Mouse (Mus musculus) adipocyte (in vitro differentiated cells): Measurements from ENCODE around the gene Stim1.
"Not testable (repeated sequence)": the region's sequence is repeated elsewhere in the genome, so short reads cannot be mapped to it uniquely, and the experiment has no call there.

Experiments
- DNase-seq: peaks from one replicate; pipeline ENCODE4 v3.0.0-alpha.2; 2016; ENCODE audit warnings: low spot score

The Stim1 gene

GRCm38 (mm10) chr7:102249531-102249895 lies 18.1 kb upstream of the Stim1 start:
- DNase-seq, result peak; percentile 34

- DNase-seq, result peak; percentile 67
Measured at GRCm38 (mm10) chr7:102249896-102250630, 17.5 kb upstream of the Stim1 start.

GRCm38 (mm10) chr7:102250631-102251214 lies 16.9 kb upstream of the Stim1 start:
- DNase-seq, result peak; percentile 82

- DNase-seq, result no peak
Measured at GRCm38 (mm10) chr7:102253631-102254030, 14.0 kb upstream of the Stim1 start.

- no peak for DNase-seq
Measured at GRCm38 (mm10) chr7:102255954-102256353, 11.7 kb upstream of the Stim1 start, which contains the start of gene Rhog. Gene Rhog (minus strand): TSS chr7:102256054.

GRCm38 (mm10) chr7:102256636-102257035 lies 11.0 kb upstream of the Stim1 start:
- DNase-seq, result no peak

- DNase-seq, result peak; percentile 82
Measured at GRCm38 (mm10) chr7:102258189-102258588, 9.4 kb upstream of the Stim1 start.

GRCm38 (mm10) chr7:102258753-102259152 lies 8.9 kb upstream of the Stim1 start:
- DNase-seq, result no peak

GRCm38 (mm10) chr7:102259716-102260479 lies 7.7 kb upstream of the Stim1 start:
- no peak for DNase-seq

GRCm38 (mm10) chr7:102260518-102260917 lies 7.1 kb upstream of the Stim1 start:
- DNase-seq, result no peak

- no peak for DNase-seq
Measured at GRCm38 (mm10) chr7:102263020-102263419, 4.6 kb upstream of the Stim1 start.

- not testable (repeated sequence) for DNase-seq
Measured at GRCm38 (mm10) chr7:102266021-102266400, 1.6 kb upstream of the Stim1 start.

GRCm38 (mm10) chr7:102266401-102267042 lies 1.1 kb upstream of the Stim1 start:
- DNase-seq, result no peak

GRCm38 (mm10) chr7:102267113-102267579 lies 460 bp upstream of the Stim1 start:
- peak; percentile 90 for DNase-seq

- no peak for DNase-seq
Measured at GRCm38 (mm10) chr7:102268395-102268748, 766 bp downstream of the Stim1 start.

- no peak for DNase-seq
Measured at GRCm38 (mm10) chr7:102272422-102272948, 4.9 kb downstream of the Stim1 start.

GRCm38 (mm10) chr7:102281403-102281802 lies 13.8 kb downstream of the Stim1 start:
- no peak for DNase-seq

- DNase-seq, result no peak
Measured at GRCm38 (mm10) chr7:102282261-102282660, 14.7 kb downstream of the Stim1 start.

GRCm38 (mm10) chr7:102289466-102289865 lies 21.9 kb downstream of the Stim1 start:
- no peak for DNase-seq

GRCm38 (mm10) chr7:102292228-102292627 lies 24.6 kb downstream of the Stim1 start:
- DNase-seq, result no peak

- DNase-seq, result no peak
Measured at GRCm38 (mm10) chr7:102293234-102293633, 25.6 kb downstream of the Stim1 start.

- DNase-seq, result no peak
Measured at GRCm38 (mm10) chr7:102300761-102301160, 33.2 kb downstream of the Stim1 start.
